Mouse (Mus musculus) forebrain, embryonic 10.5 days (tissue): ENCODE results near the gene Sec23b. TPM values are rescaled to one million over a fixed set of nuclear protein-coding genes. Genes with fewer than 3 reads are reported as not detected.
A peak's percentile ranks its signal among the peaks of the same experiment; 100 is the strongest.

ENCODE experiments used
- DNase-seq: peaks from one replicate; pipeline ENCODE4 v3.0.0-alpha.2; 2017; ENCODE audit warnings: low spot score; ENCODE audit errors: extremely low spot score
- H3K27ac ChIP-seq: fragments of 300-500 bp; sonication (generic); 2 replicates; pipeline ENCODE4 v1.5.1; 2016; ENCODE audit warnings: mild to moderate bottlenecking
- H3K27me3 ChIP-seq: fragments of 300-500 bp; sonication (generic); 2 replicates; pipeline ENCODE4 v1.6.1; 2016; ENCODE audit warnings: mild to moderate bottlenecking; ENCODE audit not compliant: poor library complexity, severe bottlenecking
- H3K36me3 ChIP-seq: fragments of 300-500 bp; sonication (generic); replicated peaks from 2 replicates; pipeline ENCODE4 v1.6.1; 2016; ENCODE audit warnings: mild to moderate bottlenecking, moderate library complexity
- H3K4me1 ChIP-seq: fragments of 300-500 bp; sonication (generic); 2 replicates; pipeline ENCODE4 v1.6.1; 2016
- H3K4me3 ChIP-seq: fragments of 300-500 bp; sonication (generic); 2 replicates; pipeline ENCODE4 v1.5.1; 2016; ENCODE audit warnings: mild to moderate bottlenecking, moderate library complexity
- H3K9me3 ChIP-seq: fragments of 300-500 bp; sonication (generic); 2 replicates; pipeline ENCODE4 v1.6.1; 2016; ENCODE audit warnings: mild to moderate bottlenecking, moderate library complexity
- whole genome bisulfite sequencing: fragments of 180-500 bp; shearing (Covaris S2); methylation state at CpG from one replicate; pipeline ENCODE4 v1.1.7; 2016; 5-methylcytosine and 5-hydroxymethylcytosine counted together
- polyA plus RNA-seq: library from polyadenylated mRNA; unstranded; fragments of >200 nt; fragmentation: Nextera tagmentation; extraction: Ambion mirVana; gene quantifications from 2 replicates; pipeline ENCODE4 v1.2.1, GENCODE M21; 2016

Gene Sec23b
- polyA plus RNA-seq: 124 and 131 TPM in 2 replicates

DNA sequence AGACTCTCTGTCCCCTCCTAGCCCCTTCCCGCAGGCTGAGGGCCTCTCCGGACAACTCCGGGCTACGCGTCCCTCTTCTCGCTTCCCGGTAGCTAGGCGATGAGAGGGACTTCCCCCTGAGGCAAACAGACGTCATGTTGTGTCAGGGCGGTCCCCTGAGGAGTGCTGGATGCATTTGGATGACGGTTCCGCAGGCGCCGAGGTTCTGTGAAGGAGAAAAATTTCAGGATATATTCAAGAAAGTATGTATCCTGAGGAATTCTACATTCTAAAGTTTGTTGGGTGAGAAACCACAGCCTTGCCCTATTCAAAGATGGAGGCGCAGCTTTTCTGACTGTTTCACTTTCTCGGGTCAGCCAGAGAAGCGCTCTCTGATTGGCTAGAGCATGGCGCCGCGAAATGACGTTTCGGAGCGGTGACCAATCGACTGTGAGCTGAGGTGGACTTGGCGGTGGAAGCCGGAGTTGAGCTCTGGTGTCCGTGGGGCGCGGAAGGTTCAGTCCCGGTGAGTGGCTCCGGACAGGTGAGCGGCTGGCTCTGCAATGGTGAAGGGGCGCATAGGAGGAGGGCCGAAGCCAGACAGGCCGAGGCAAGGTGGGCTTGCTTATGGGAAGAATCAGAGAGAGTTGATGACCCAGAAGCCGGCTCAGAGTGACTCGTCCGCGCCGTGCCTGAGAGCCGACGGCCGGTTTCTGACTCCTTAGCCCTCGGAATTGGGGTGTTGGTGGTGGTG lies at the start of gene Sec23b:
Gene Sec23b (plus strand): TSS at position 410 of the 733 bp plus-strand sequence.
- H3K4me1 ChIP-seq: peaks cover 19% of the 10 kb centered on the region
- peak; percentile 95 for DNase-seq
- peak within 1 kb of the TSS; percentile 88 for H3K4me3 ChIP-seq
- under 1% methylated on average over 44 of the region's 44 CpGs for WGBS
- H3K27ac ChIP-seq: peak within 1 kb of the TSS; percentile 93
- H3K36me3 ChIP-seq: peaks cover 18% of the 10 kb centered on the region
- no peaks in the 10 kb centered on the region for H3K27me3 ChIP-seq
- H3K9me3 ChIP-seq: no peaks in the 10 kb centered on the region

DNA sequence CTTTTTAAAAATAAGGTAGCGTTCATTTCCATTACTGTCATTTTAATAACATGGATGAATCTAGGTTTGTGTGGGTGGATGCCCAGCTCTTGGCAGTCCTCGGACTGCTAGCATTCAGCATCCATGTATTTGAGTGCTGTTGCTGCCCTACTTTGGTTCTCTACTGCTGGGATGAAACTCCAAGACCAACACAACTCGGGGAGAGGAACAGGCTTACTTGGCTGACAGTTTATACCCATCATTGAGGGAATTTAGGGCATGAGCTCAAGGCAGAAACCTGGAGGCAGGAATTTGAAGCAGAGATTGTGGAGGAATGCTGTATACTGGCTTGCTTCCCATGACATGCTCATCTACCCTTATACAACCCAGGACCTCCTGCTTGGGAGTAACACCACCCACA lies 41.4 kb upstream of the Sec23b start:
- 88% methylated on average over 3 of the region's 3 CpGs for WGBS
- Histone ChIP-seq H3K27ac (no peak overlapping the region), H3K9me3 (no peaks in the 10 kb centered on the region), H3K27me3 (no peaks in the 10 kb centered on the region), H3K4me1 (no peaks in the 10 kb centered on the region), H3K4me3 (no peak overlapping the region), H3K36me3 (no peaks in the 10 kb centered on the region)
- no peak for DNase-seq

- no peak for DNase-seq
- Histone ChIP-seq H3K4me3 (no peak overlapping the region), H3K4me1 (no peaks in the 10 kb centered on the region), H3K9me3 (no peaks in the 10 kb centered on the region), H3K36me3 (no peaks in the 10 kb centered on the region), H3K27me3 (no peaks in the 10 kb centered on the region), H3K27ac (no peak overlapping the region)
- WGBS: 79% methylated on average over 3 of the region's 3 CpGs
Observed at GRCm38 (mm10) chr2:144519772-144520171, 36.3 kb upstream of the Sec23b start.

- 63% methylated on average over 10 of the region's 10 CpGs for WGBS
- no peaks in the 10 kb centered on the region for H3K9me3 ChIP-seq
- DNase-seq: no peak
Observed at GRCm38 (mm10) chr2:144525856-144526255, 30.2 kb upstream of the Sec23b start.

DNA sequence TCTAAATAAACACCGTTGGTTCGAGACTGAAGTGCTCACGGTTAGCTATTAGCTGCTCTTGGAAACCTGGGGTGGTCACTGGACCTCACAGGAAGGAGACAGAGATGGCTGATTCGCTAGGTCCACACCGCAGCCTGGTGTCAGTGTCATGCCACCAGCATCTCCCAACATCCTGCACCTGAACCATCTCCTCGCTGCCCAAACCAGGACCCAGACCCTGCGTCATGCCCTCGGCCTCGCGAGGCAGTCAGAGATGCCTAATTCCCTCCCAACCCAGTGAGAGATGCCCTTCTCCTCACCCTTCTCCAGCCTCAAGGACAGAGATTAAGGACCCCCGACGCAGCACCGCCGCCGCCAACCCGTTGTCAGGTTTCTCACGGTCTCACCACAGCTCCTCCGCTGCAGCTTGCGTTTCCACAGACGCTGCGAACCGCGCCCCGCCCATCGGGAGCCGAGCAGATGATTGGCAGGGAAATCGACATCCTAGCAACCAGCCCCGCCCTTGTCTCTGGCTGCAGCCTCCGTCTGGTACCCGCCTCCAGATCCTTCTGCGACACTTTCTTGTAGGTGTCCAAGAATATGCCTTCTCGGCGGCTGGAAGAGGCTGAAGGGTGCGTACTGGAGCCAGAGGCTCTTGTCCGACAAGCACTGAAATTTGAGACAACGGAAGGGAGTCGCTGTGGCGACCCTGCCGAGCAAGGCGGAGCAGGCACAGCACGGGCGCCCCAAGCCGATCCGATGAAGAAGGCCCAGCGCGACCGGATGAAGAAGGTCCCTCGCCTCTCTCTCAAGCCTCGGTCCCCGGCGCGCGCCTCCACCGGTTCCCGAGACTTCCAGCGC lies 28.8 kb upstream of the Sec23b start, which contains the start of the genes Dzank1 and Polr3f:
Gene Dzank1 (minus strand): TSS at position 434 of the 840 bp plus-strand sequence.
Gene Polr3f (plus strand): TSS at position 738 of the 840 bp plus-strand sequence.
- DNase-seq: peak; percentile 95
- 1% methylated on average over 56 of the region's 56 CpGs for WGBS
- Histone ChIP-seq H3K4me3 (peak within 1 kb of the TSS; percentile 92), H3K9me3 (no peaks in the 10 kb centered on the region), H3K27ac (peak within 1 kb of the TSS; percentile 90), H3K27me3 (peaks cover 14% of the 10 kb centered on the region), H3K36me3 (peaks cover 22% of the 10 kb centered on the region), H3K4me1 (peaks cover 21% of the 10 kb centered on the region)

More at GRCm38 (mm10) chr2:144525856-144526255, 30.2 kb upstream of the Sec23b start:
- Histone ChIP-seq H3K27me3 (peaks cover 14% of the 10 kb centered on the region), H3K4me3 (no peak overlapping the region), H3K36me3 (peaks cover 12% of the 10 kb centered on the region), H3K4me1 (peaks cover 21% of the 10 kb centered on the region), H3K27ac (no peak overlapping the region)

DNA sequence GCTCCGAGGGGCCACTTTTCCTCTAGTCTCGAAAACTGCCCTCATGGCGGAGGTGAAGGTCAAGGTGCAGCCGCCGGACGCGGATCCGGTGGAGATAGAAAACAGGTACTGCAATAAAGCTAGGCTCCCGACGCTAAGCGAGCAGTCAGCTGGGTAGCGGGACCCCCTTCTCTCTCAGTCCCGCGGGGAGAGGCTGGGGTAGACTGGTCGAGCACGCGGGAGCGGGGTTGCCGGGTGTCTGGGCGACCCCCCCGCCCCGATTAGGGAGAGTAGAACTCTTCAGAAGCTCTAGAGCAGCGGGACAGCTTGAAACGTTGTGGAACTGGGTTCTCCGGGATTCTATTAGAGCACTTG lies 28.2 kb upstream of the Sec23b start:
- 0% methylated on average over 25 of the region's 25 CpGs for WGBS
- Histone ChIP-seq H3K9me3 (no peaks in the 10 kb centered on the region), H3K4me1 (peaks cover 21% of the 10 kb centered on the region), H3K4me3 (peak overlapping the region; percentile 92), H3K36me3 (peaks cover 28% of the 10 kb centered on the region), H3K27me3 (peaks cover 14% of the 10 kb centered on the region), H3K27ac (peak overlapping the region; percentile 90)
- DNase-seq: no peak

GRCm38 (mm10) chr2:144537123-144537522 lies 18.9 kb upstream of the Sec23b start:
- no peak overlapping the region for H3K27ac ChIP-seq
- 95% methylated on average over 7 of the region's 7 CpGs for WGBS
- H3K4me3 ChIP-seq: no peak overlapping the region
- no peaks in the 10 kb centered on the region for H3K27me3 ChIP-seq
- no peaks in the 10 kb centered on the region; the same call in 1 of the 2 replicates for H3K9me3 ChIP-seq
- H3K36me3 ChIP-seq: peaks cover 100% of the 10 kb centered on the region
- no peak for DNase-seq
- H3K4me1 ChIP-seq: no peaks in the 10 kb centered on the region

DNA sequence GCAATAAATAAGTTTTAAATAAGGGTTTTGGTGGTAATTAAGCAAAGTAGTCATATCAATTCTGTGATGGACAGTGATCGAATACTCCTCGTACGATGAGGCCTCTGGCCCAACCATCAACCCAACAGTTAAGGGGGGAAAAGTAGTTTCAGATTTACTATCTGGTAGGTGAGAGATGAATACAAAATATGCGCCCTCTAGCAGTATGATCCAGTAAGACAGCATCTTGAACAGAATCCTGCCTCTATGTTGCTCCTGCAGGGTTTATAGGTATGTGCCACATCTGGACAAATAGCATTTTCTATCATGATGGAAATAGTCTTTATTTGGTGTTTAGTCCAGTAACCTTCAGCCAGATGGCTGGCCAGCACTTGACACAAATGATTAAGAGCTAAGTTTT lies 14.8 kb upstream of the Sec23b start:
- WGBS: 88% methylated on average over 4 of the region's 4 CpGs
- Histone ChIP-seq H3K4me1 (no peaks in the 10 kb centered on the region), H3K36me3 (peaks cover 98% of the 10 kb centered on the region), H3K9me3 (no peaks in the 10 kb centered on the region), H3K4me3 (no peak overlapping the region), H3K27me3 (no peaks in the 10 kb centered on the region), H3K27ac (no peak overlapping the region)
- DNase-seq: no peak

DNA sequence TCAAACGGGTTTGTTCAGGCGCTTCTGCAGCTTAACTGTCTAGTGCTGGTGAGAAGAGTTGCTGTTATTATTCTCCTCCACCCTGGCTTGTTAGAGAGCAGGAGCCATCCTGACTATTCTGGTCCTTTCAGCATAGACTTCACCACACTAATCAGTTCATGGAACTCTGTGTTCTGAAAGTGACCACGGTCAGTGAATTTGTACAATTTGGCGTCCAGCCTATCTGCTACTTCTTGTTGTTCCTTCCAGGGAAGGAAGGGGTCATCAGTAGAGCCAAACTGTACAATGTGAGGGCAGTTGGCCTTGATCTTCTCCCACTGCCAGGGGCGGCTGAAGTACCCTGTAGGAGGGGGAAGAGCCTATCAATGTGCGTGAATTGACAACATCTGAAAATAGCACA lies 12.4 kb upstream of the Sec23b start:
- H3K9me3 ChIP-seq: no peaks in the 10 kb centered on the region
- DNase-seq: no peak
- peaks cover 98% of the 10 kb centered on the region for H3K36me3 ChIP-seq
- 93% methylated on average over 6 of the region's 6 CpGs for WGBS
- H3K4me1 ChIP-seq: no peaks in the 10 kb centered on the region
- no peak overlapping the region for H3K27ac ChIP-seq
- no peak overlapping the region for H3K4me3 ChIP-seq
- H3K27me3 ChIP-seq: no peaks in the 10 kb centered on the region

DNA sequence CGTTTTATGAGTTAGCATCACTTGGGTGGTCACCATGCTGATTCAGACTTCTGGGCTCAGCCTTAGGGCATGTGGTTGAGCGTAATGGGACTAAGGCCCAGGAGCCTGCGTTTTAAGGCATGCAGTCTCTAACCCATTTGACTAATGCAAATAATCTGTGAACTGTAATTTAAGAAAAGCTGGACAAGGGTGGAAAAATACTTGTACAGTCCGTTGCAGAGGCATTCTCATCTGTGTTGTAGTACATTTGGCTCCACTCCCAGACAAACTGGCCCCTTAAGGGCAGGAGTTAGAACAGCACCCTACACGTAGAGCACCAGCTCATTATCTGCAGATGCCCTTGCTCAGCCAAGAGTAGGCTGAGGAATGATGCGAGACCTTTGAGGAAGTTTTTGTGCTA lies 11.4 kb upstream of the Sec23b start:
- Histone ChIP-seq H3K9me3 (no peaks in the 10 kb centered on the region), H3K27me3 (no peaks in the 10 kb centered on the region), H3K36me3 (peaks cover 89% of the 10 kb centered on the region), H3K27ac (no peak overlapping the region), H3K4me3 (no peak overlapping the region), H3K4me1 (peaks cover 5% of the 10 kb centered on the region)
- DNase-seq: no peak
- WGBS: 90% methylated on average over 6 of the region's 6 CpGs

GRCm38 (mm10) chr2:144545061-144545460 lies 11.0 kb upstream of the Sec23b start:
- Histone ChIP-seq H3K27me3 (no peaks in the 10 kb centered on the region), H3K36me3 (peaks cover 85% of the 10 kb centered on the region), H3K27ac (no peak overlapping the region), H3K4me1 (peaks cover 9% of the 10 kb centered on the region), H3K4me3 (no peak overlapping the region), H3K9me3 (no peaks in the 10 kb centered on the region)
- 98% methylated on average over 2 of the region's 2 CpGs for WGBS
- no peak for DNase-seq

GRCm38 (mm10) chr2:144545481-144545880 lies 10.5 kb upstream of the Sec23b start:
- no peaks in the 10 kb centered on the region for H3K9me3 ChIP-seq
- H3K27me3 ChIP-seq: no peaks in the 10 kb centered on the region
- WGBS: 72% methylated on average over 1 of the region's 1 CpGs
- peaks cover 10% of the 10 kb centered on the region for H3K4me1 ChIP-seq
- no peak for DNase-seq
- no peak overlapping the region for H3K27ac ChIP-seq
- no peak overlapping the region for H3K4me3 ChIP-seq
- peaks cover 81% of the 10 kb centered on the region for H3K36me3 ChIP-seq

GRCm38 (mm10) chr2:144547559-144547958 lies 8.5 kb upstream of the Sec23b start:
- Histone ChIP-seq H3K27ac (no peak overlapping the region), H3K36me3 (peaks cover 60% of the 10 kb centered on the region), H3K4me1 (peaks cover 10% of the 10 kb centered on the region), H3K9me3 (no peaks in the 10 kb centered on the region), H3K4me3 (no peak overlapping the region), H3K27me3 (no peaks in the 10 kb centered on the region)
- 75% methylated on average over 4 of the region's 4 CpGs for WGBS
- no peak for DNase-seq
